Mouse (Mus musculus) CH12.LX (cell line): ENCODE data around the gene Mboat1. TPM values are rescaled to one million over a fixed set of nuclear protein-coding genes. Genes with fewer than 3 reads are reported as not detected.

Source experiments
- DNase-seq: peaks from one replicate; pipeline ENCODE4 v3.0.0-alpha.2; 2013; ENCODE audit errors: extremely low read depth
- H3K27ac ChIP-seq: 2 replicates; pipeline ENCODE4 v1.5.1; 2012; ENCODE audit warnings: low read depth, mild to moderate bottlenecking, control low read depth, moderate library complexity; ENCODE audit not compliant: insufficient read depth
- H3K27me3 ChIP-seq: replicated peaks from 2 replicates; pipeline ENCODE3; 2012; ENCODE audit warnings: inconsistent platforms
- H3K36me3 ChIP-seq, 2 experiments: replicated peaks in 1 of 2; 2 replicates each; pipeline versions ENCODE3 to v1.6.1; 2012; ENCODE audit warnings: inconsistent platforms in 1 of 2, low read length in 1 of 2, mild to moderate bottlenecking in 1 of 2, mixed read lengths in 1 of 2, moderate library complexity in 1 of 2; ENCODE audit not compliant: control insufficient read depth in 1 of 2, insufficient read depth in 1 of 2
- H3K4me1 ChIP-seq, 2 experiments: 2 replicates each; pipeline ENCODE4 v1.6.1; 2012; ENCODE audit warnings: inconsistent platforms in 1 of 2, moderate library complexity in 1 of 2; ENCODE audit not compliant: insufficient read depth in 2 of 2, control insufficient read depth in 1 of 2
- H3K4me2 ChIP-seq: 2 replicates; pipeline ENCODE4 v1.6.1; 2012; ENCODE audit warnings: low read depth, mild to moderate bottlenecking, control low read depth; ENCODE audit not compliant: poor library complexity, insufficient read depth, severe bottlenecking
- H3K4me3 ChIP-seq, 3 experiments: fragments of 150-350 bp in 1 of 3; sonication (generic) in 1 of 3; replicated peaks in 1 of 3; 2 replicates each; pipeline versions ENCODE3 to v1.5.1; 2011 to 2012; ENCODE audit warnings: low read depth in 2 of 3, low read length in 2 of 3, mild to moderate bottlenecking in 2 of 3, moderate library complexity in 2 of 3, control low read depth in 1 of 3, improper control_type of control experiment in 1 of 3, inconsistent platforms in 1 of 3, mixed read lengths in 1 of 3; ENCODE audit not compliant: poor library complexity in 1 of 3
- H3K79me2 ChIP-seq: replicated peaks from 2 replicates; pipeline ENCODE4 v1.6.1; 2012; ENCODE audit warnings: mild to moderate bottlenecking, moderate library complexity; ENCODE audit not compliant: control insufficient read depth, poor library complexity, insufficient read depth, severe bottlenecking; ENCODE audit errors: extremely low read depth
- H3K9ac ChIP-seq: 2 replicates; pipeline ENCODE4 v1.6.1; 2012; ENCODE audit warnings: low read depth, mild to moderate bottlenecking, control low read depth, moderate library complexity; ENCODE audit not compliant: insufficient read depth
- H3K9me3 ChIP-seq: replicated peaks from 2 replicates; pipeline ENCODE3; 2012; ENCODE audit warnings: low read length, inconsistent platforms, mixed read lengths
- E2F4 ChIP-seq: IDR thresholded peaks from 2 replicates; pipeline ENCODE4 v1.6.1; 2011; ENCODE audit warnings: low read depth, low read length, improper control_type of control experiment; ENCODE audit not compliant: insufficient replicate concordance
- HCFC1 ChIP-seq: IDR thresholded peaks from 2 replicates; pipeline ENCODE4 v1.6.1; 2012; ENCODE audit warnings: low read depth, mild to moderate bottlenecking, inconsistent platforms, low read length, improper control_type of control experiment
- IRF4 ChIP-seq: IDR thresholded peaks from 2 replicates; pipeline ENCODE4 v1.6.1; 2014; ENCODE audit warnings: low read depth, mild to moderate bottlenecking, inconsistent platforms, low read length, improper control_type of control experiment
- JUN ChIP-seq: IDR thresholded peaks from 2 replicates; pipeline ENCODE4 v1.6.1; 2011; ENCODE audit warnings: low read depth, mild to moderate bottlenecking, low read length, improper control_type of control experiment, moderate library complexity; ENCODE audit not compliant: insufficient read depth
- MAFK ChIP-seq: IDR thresholded peaks from 2 replicates; pipeline ENCODE4 v1.6.1; 2011; ENCODE audit warnings: low read length, improper control_type of control experiment; ENCODE audit not compliant: insufficient replicate concordance
- MXI1 ChIP-seq: IDR thresholded peaks from 2 replicates; pipeline ENCODE4 v1.6.1; 2011; ENCODE audit warnings: mild to moderate bottlenecking, low read depth, low read length, improper control_type of control experiment
- USF1 ChIP-seq: IDR thresholded peaks from 2 replicates; pipeline ENCODE4 v1.6.1; 2014; ENCODE audit warnings: low read depth, mild to moderate bottlenecking, inconsistent platforms, low read length, improper control_type of control experiment
- ZNF384 ChIP-seq: IDR thresholded peaks from 2 replicates; pipeline ENCODE4 v1.6.1; 2012; ENCODE audit warnings: low read depth, low read length, improper control_type of control experiment, inconsistent platforms
- dilution Hi-C: fragments of 300-500 bp; cut with MboI; formaldehyde crosslinking; loops from 2 replicates; pipeline ENCODE4 v1.14.3; 2020; ENCODE audit warnings: low sequenced_read_pairs; ENCODE audit not compliant: extremely low pct_unique_long_range_greater_than_20kb, extremely low pct_ligation_motif_present
- in situ Hi-C: fragments of 300-500 bp; cut with MboI; formaldehyde crosslinking; loops from 3 replicates; pipeline ENCODE4 v1.14.3; 2019; ENCODE audit warnings: low sequenced_read_pairs, low pct_ligation_motif_present, low pct_unique_long_range_greater_than_20kb, mixed read lengths
- polyA plus RNA-seq: library from polyadenylated mRNA; unstranded; fragments of >175 nt; gene quantifications from 2 replicates; pipeline ENCODE4 v1.2.1, GENCODE M21; 2012; ENCODE audit warnings: low read depth; ENCODE audit not compliant: insufficient read length
- total RNA-seq, 2 experiments: library from RNA; depleted of rRNA; stranded (reverse); fragments of 300-350 nt in 1 of 2; fragments of >200 nt in 1 of 2; gene quantifications; 2 replicates each; pipeline ENCODE4 v1.2.3; 2012 to 2014

Gene Mboat1
- total and polyA plus RNA-seq, 3 experiments: 0.53 to 3.3 (median 0.63) TPM

- no peak overlapping the region for H3K27ac ChIP-seq
- no peak overlapping the region for H3K4me3 ChIP-seq
- no peak overlapping the region for H3K9ac ChIP-seq
- dilution Hi-C loops (no loop called here), in situ Hi-C loops (no loop called here)
- no peaks in the 10 kb centered on the region for H3K9me3 ChIP-seq
- H3K4me2 ChIP-seq: no peak overlapping the region
- H3K36me3 ChIP-seq: no peaks in the 10 kb centered on the region
- H3K4me1 ChIP-seq: no peaks in the 10 kb centered on the region
- TF ChIP-seq E2F4 (no peak), ZNF384 (no peak)
- no peak for DNase-seq
- H3K27me3 ChIP-seq: no peaks in the 10 kb centered on the region
- H3K79me2 ChIP-seq: no peaks in the 10 kb centered on the region
These were observed 127.4 kb downstream of the Mboat1 start for GRCm38 (mm10) chr13:30263681-30264080.

DNA sequence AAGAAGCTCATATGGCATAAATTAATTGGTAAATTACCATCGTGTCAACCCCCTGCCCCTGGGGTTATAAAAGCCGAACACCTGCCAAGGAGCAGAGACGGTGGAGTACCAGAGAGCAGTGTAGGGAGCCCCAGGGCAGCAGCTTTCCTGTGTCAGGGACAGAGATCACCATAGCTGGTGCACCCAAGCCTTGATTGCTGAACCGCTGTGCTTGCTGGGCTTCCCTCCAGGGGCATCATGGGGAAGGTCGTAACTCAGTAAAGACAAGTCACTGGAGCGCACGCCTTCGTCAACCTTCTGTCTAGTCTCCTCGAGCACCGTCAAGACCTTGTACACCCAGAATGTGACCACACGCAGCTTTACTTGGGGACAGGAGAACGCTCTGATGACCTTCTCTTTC, 128.0 kb downstream of the Mboat1 start:
- Histone ChIP-seq H3K79me2 (no peaks in the 10 kb centered on the region), H3K9me3 (peaks cover 6% of the 10 kb centered on the region), H3K27ac (no peak overlapping the region), H3K9ac (no peak overlapping the region), H3K4me2 (no peak overlapping the region), H3K4me1 (no peaks in the 10 kb centered on the region), H3K4me3 (no peak overlapping the region)
- dilution Hi-C loops: no loop called here
- TF ChIP-seq MAFK (no peak), IRF4 (no peak), MXI1 (no peak)
- TF ChIP-seq, all 38 proteins: peak for 0
- DNase-seq: no peak
- no peaks in the 10 kb centered on the region for H3K27me3 ChIP-seq
- in situ Hi-C loops: no loop called here
- H3K36me3 ChIP-seq: no peaks in the 10 kb centered on the region

DNA sequence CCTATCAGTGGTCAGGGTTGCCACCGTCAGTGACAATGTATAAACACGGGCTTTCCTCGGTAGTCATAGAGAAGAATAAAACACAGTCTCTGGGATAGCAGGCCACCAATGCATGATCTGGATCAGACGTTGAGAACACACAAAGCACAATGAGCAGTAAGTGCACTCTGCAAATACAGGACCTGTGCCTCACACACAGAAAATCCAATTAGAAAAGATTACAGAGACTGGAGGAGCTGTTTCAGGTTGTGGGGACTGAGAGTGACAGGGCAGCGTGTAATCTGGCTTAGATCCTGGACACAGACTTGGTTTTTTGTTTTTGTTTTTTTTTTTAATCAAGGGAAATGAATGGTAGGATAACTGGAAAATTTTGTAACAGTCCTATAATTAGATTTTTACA, 128.5 kb downstream of the Mboat1 start:
- H3K79me2 ChIP-seq: no peaks in the 10 kb centered on the region
- no peak for DNase-seq
- H3K9me3 ChIP-seq: peaks cover 7% of the 10 kb centered on the region
- dilution Hi-C loops (no loop called here), in situ Hi-C loops (no loop called here)
- H3K4me1 ChIP-seq: no peaks in the 10 kb centered on the region
- H3K27me3 ChIP-seq: no peaks in the 10 kb centered on the region
- no peak overlapping the region for H3K4me2 ChIP-seq
- H3K9ac ChIP-seq: no peak overlapping the region
- H3K36me3 ChIP-seq: no peaks in the 10 kb centered on the region
- no peak overlapping the region for H3K4me3 ChIP-seq
- TF ChIP-seq USF1: no peak
- TF ChIP-seq JUN: no peak
- TF ChIP-seq HCFC1: no peak
- H3K27ac ChIP-seq: no peak overlapping the region
